Mouse (Mus musculus): ENCODE measurements at regions not wholly inside any gene's neighbourhood (a gene's known extent, or its start where the extent isn't known, plus 50 kb on each side); places are given as distances from the start of the nearest gene placed in this dataset.
"Not testable (repeated sequence)": the region's sequence is repeated elsewhere in the genome, so short reads cannot be mapped to it uniquely, and the experiment has no call there.

DNA sequence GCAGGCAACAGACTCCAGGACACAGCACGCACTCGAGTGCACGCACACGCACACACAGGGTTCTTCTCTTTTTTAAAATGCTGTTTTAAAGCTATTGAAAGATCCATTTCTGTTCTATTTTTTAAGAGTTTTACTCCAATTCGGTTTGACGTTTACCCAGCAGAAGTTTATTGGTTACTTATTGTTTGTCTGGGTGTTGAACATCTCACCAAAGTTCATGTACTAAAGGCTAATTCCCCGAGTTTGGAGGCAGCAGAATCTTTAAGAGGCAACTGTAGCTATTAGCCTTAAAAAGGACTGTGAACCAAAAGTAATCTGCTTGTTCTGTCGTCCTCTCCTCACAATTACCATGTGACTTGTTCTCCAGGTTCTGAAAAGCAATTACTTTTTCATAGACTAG is 263.0 kb upstream of the Nfia start:
- in situ Hi-C loops (cut with MboI, MseI), result no loop called here

DNA sequence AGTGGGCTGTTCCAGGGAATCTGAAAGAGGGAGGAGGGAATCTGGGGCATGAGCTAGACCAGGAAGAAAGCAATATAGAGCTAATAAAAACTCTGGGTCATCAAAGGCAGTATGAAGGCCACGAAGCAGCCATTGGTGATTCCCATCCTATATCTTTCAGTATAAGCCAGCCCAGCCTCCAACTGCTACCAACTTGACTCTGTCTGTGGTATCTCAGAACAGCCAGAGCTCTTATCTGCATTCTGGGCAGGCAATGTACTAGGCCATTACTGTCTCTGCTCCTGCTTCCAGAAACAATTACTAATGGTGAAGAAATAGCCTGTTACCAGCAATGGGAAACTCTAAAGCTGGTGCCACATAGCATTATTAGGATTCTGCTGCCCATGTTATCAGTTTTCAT is 266.8 kb upstream of the Nfia start:
- in situ Hi-C loops (cut with MboI, MseI), result no loop called here

DNA sequence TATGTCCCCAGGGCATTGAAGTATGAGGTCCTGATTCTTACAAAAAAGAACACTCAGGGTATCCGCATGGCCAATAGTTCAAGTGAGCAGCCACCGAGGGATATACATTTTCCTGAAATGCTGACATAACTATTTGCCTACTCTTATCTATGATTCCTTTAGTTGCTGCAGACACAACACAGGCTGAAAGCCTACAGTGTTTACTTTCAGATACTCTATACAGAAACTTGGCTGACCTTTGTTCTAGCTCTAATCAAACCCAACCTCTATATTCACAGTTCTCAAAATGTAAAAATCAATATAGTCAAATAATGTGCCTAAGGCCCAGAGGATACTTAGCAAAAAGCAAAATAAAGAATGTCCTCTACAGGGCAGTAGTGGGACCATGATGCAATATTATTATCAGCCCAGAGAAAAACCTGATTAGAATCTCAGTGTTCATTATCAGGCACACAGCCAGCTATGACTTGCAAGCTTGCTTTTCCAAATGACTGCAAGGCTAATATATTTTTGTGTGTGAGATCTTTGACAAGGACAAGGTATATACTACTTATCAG is 281.2 kb upstream of the Nfia start:
- in situ Hi-C loops (cut with MboI, MseI), result no loop called here

DNA sequence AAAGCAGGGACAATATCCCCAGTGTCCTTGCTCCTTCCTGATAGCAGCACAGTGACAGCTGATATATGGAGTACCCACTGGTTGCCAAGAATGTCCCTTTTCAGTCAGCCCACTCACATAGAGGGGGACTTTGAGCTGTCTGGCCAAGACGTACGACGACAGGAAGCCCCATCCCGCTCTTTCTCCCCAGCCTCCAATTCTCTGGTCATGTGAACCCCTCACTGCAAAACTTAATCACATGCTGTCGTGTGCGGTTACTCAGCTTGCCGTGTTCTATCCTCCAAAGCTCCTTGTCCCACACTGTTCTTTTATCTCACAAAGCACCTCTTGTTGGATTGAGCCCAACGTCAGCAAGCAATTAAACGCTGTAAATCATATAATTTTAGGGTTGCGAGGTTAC is 286.2 kb upstream of the Nfia start:
- in situ Hi-C loops (cut with MboI, MseI), result no loop called here

DNA sequence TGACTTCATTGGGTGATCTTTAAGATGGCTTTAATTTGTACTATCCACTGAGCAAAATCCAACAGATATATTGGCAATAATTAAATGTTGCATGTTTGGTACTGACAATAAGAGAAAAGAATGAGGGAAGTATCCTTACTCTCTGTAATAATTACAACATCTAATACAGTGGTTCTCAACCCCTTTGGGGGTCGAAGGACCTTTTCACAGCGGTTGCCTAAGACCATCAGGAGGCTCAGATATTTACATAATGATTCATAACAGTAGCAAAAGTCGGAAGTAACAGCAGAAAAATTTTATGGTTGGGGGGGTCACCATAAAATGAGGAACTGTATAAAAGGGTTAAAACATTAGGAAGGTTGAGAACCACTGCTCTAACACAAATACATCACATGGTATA is 287.3 kb upstream of the Nfia start:
- in situ Hi-C loops (cut with MboI, MseI), result no loop called here

DNA sequence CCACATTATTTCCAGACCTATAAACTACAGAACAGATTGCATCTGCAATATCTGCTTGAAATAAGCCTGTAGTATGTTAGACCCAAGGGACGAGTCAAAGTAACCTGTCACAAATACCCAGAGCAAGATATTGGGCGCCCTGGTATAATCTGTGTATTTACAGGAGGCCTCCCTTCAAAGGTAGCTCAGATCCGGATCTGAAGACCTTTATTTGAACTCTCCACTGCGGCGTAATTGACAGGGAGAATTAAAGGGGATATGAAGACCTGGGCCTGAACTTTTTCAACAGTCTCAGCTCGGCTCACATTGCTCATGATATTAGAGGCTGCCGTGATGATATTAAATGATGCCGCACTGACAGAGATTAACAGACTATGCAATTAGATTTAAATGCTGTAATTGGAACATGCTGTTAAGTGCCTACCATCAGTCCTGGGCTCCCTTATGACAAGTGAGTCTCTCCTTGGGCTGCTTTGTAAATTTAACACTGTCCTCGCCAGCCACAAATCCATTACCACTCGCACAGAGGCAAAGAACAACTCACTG is 289.8 kb upstream of the Nfia start:
- in situ Hi-C loops (cut with MboI, MseI), result no loop called here

DNA sequence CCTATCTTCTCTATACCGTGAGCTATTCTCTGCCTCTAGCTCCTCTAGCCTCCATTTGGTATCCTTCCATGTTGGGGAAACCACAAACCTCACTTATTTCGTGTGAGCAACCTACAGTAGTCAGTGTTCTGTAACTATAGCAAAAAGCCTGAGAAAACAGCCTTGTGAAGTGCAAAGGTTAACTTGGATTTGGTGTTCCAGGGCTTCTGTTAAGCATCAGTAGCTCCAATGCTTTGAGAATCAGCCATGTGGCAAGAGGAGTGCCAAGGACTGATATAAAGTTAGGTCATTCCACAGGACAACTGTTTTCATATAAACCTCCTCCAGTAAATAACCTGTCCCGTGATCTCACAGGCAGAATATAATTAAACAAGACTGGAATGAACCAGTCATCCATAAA is 290.7 kb upstream of the Nfia start:
- in situ Hi-C loops (cut with MboI, MseI), result no loop called here

DNA sequence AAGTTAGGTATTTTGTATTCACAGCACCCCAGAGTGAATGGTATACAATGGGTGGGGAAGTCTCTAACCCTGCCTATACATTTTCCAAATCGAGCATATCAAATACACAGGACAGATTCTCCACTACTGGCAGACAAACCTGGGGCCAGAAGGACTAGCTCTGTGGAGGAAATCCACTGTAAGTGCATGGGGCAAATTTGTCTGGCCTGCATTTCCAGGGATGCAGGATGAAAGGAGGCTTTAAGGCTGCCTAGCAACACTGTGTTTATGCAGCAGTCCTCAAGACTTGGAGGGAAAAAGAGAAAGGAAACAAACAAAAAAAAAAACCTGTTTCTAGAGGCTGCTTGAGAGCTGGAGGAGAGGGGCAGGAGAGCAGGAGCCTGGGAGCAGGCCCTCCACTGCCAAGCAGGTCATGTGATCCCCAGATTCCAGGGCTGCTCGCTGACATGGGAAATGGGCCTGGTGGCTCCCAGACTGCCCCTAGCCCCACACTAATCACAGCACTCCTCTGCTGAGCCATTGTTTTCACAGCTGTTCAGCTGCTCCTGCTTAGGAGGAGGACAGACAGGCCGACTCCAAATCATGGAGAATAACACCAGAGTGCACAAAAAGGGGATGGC is 293.7 kb upstream of the Gm10192 start:
- in situ Hi-C loops (cut with MboI, MseI), result no loop called here

DNA sequence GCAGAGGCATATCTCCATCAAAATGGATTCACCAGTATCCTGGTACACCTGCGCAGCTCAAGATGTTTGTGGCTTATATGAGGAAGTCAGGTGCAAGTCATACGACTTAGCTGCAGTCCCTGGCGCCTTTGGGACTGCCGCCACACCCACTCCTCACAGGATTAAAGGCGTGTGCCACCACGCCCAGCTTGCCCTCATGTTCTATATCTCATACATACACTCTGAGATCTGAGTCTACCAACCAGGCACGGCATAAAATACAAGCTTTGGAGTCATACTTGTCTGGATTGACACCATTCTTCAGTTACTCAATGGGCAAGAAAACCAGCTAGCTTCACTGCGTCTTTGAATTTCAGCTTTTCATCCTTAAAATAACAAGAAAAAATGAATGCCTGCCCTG is 290.5 kb upstream of the Gm10192 start:
- in situ Hi-C loops (cut with MboI, MseI), result not testable (repeated sequence)

DNA sequence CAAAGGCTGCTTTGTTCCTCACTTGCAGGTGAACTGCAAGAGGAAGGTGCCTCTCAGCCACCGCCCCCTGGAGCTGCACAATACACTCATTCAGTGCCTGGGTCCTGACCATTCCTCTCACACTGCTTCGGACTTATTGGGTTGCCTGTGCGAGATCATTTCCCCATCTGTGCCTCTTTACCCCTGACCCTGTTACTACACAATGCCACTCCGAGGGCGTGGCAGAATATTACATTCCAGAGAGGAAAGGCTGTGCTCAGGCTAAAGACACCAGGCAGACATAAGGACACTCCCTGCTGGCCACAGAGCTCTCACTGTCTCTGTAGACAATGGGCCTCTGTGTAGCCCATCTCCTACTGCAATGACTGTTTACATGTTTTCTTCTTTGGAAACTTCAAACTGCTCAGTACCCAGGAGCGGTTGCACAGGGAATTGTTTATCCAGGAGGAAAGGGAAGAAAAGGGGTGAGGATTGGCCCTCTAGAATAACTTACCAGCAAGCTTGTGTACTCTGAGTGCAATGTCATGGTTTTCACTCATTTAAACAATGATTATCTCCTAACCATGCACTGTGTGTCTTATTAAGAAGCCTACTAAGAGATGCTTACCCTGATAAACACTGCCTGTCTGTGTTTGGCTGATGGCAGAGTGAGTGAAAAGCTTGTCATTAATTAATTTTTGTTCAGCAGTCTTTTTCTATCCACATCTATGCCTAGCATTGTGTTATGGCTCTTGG is 283.1 kb upstream of the Gm10192 start:
- in situ Hi-C loops (cut with MboI, MseI), result no loop called here

DNA sequence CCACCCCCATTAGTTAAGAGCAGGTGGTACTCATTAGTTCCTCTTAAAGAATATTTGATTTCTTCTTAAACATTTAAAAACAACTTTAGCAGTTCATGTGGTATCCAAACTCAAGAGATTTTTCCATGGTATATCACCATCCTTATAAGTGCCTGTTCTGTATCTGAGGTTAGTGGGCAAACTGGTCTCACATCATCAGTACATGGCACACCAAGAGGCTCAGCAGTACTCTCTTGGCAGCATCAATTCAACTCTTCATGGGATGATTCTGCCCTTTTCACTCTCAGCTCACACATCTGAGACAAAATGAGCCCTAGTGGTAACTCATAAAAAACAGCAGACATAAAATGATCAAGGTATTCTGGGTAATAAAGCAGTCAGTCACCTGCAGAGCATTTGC is 282.6 kb upstream of the Gm10192 start:
- in situ Hi-C loops (cut with MboI, MseI), result no loop called here

DNA sequence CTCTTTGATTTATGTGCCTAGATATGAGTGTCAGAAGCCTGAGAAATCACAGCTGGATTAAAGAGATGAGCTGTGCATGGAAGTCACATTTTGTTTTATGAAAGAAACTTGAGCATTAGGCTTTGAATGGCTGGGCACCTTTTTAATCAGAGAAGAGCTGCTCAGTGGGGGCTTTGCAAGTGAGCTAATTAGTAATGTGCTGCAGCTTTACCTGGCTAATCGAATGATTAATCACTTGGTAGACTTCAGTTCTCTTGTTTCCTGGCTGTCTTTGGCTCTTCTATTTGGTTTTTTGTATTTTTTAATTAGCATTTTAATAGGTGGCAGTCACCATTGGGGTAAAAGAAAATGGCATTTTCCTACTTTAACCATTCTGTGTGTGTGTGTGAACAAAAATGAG is 278.2 kb upstream of the Gm10192 start:
- in situ Hi-C loops (cut with MboI, MseI), result no loop called here

DNA sequence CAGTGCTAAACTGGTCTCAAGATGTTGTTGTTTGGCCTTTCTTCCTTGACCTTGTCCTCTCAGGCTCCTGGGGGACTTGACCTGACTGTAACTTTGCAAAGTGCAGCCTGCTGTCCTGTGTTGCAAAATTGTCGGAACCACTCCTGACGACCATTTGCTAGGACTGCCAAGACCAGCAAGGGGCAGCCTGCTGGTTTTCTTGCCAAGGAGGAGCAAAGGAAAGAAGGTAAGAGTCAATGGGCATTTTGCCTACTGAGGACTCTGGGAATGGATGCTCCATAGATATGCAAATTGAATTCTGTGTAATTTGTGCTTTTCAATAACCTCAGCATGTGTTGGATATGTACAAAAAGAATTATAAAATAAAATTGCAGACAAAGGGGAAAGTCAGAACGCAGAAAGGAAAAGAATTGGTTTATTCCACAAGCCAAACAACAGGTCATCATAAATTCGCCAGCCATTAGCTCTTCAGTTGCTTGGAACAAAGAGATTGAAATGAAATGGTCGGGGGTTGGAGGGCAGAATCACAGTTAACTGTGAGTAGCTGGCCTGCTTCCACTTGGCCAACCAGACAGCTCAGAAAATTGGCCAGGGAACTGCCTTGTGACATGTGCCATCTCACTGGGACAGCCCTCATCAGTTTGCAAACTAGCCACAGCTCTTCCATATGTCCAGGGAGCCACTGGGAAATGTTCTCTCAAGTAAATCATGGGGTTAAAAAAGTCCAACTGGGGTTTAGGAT is 256.5 kb upstream of the Gm10192 start:
- in situ Hi-C loops (cut with MboI, MseI), result loop anchor here in 1 of 2 experiments (10.0 kb wide), 1 partner anchor 635 kb away; no protein-coding TSS in a partner anchor

DNA sequence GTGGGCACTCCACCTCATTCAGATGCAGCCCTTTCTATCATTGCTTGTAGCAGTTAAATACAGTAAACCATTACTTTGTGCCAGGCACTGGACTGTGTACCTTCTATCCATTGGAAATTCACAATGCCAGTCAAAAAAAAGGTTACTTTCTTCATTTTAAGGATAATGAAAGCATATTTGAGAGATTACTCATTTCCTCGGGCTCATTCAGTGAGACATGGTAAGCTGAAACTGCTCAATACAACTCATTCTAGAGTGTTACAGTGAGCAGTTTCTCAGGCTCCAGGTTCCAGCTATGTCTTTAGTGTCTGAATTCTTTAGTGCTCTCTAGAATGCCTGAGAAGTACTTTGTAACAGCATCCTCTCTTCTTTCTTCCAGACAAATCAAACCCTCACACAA is 249.7 kb upstream of the Gm10192 start:
- in situ Hi-C loops (cut with MboI, MseI), result no loop called here

DNA sequence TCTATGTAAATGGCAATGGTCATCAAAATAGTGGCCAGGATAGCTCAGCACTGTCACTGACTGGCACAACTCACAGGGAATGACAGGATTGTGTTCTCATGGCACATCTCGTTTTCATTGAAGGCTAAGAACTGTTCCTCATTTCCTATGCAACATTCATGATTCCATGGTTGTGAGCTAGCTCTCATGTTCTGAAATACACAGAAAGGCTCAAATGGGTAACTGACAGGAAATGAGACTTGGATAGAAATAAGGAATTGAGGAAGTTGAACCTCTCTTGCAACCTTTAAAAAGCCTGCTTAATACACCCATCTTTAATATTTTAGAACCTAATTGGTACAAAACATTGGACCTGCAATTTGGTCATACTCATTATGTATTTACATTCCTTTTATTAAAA is 249.1 kb upstream of the Gm10192 start:
- in situ Hi-C loops (cut with MboI, MseI), result no loop called here

DNA sequence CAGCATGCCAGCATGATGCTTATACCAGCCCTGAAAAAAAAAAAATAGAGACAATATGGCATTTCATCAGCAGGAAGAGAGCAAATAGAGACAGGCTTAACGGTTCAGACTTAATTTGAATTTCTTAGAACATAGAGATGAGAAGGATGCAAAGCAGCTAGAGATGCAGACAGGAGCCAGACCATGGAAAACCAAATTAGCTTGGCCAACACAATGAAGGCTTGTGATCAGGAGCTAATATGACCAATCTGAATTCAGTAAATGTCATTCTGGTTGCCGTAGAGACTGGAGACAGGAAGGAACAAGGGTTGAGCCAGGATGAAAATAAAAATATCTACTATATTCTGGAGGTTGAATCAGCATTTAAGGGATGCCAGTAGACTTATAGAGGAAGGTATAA is 248.3 kb upstream of the Gm10192 start:
- in situ Hi-C loops (cut with MboI, MseI), result no loop called here

DNA sequence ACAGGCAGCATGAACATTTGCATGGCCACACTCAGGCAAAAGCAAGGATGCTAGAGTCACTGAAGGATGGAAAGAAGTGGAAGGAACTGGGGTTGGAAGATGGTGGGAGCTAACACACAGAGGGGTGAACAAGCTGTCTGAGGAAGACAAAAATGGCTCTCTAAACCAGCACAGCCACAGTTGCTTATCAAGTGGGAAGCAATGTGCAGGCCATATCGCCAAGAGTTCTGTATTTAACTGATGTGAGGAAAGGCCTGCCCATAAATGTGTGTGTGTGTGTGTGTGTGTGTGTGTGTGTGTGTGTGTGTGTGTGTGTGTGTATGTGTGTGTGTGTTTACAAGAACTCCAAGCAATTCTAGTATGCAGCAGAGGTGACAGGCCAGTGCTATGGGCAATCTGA is 236.9 kb upstream of the Gm10192 start:
- in situ Hi-C loops (cut with MboI, MseI), result loop anchor here in 1 of 2 experiments (10.0 kb wide), 1 partner anchor 1975 kb away; no protein-coding TSS in a partner anchor

DNA sequence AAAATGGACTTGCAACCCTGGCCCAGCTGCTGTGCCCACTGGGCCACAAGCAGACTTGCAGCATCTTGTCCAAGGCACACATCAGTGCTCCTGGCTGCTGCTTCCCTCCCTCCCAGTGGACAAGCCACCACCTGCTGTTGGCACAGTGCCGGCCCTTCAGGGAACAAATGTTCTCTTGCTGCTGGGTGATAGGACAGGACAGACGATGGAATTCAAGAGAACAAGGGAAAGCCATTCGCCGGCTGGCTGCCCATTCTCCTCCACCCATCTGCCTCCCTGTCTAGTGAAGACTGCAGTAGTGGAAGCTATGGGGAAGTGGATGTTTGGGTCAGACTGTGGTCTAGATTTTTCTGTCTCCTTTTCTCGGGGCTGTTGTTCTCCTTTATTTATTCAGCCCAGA is 235.7 kb upstream of the Gm10192 start:
- in situ Hi-C loops (cut with MboI, MseI), result no loop called here

DNA sequence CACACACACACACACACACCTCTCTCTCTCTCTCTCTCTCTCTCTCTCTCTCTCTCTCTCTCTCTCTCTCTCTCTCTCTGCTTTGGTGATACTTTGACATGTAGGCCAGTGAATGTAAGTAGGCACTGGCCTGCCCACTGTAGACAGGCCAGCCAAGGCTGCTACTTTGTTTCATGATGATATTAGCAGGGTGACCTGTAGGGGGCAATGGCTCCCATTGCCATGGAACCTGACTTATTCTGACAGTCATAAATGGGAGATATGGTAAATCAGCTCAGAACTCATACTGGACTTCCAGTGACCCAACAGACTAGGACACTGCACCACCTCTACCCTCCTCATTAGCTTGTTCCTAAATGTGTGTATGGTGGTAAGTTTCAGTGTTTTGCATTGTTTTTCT is 235.0 kb upstream of the Gm10192 start:
- in situ Hi-C loops (cut with MboI, MseI), result no loop called here

DNA sequence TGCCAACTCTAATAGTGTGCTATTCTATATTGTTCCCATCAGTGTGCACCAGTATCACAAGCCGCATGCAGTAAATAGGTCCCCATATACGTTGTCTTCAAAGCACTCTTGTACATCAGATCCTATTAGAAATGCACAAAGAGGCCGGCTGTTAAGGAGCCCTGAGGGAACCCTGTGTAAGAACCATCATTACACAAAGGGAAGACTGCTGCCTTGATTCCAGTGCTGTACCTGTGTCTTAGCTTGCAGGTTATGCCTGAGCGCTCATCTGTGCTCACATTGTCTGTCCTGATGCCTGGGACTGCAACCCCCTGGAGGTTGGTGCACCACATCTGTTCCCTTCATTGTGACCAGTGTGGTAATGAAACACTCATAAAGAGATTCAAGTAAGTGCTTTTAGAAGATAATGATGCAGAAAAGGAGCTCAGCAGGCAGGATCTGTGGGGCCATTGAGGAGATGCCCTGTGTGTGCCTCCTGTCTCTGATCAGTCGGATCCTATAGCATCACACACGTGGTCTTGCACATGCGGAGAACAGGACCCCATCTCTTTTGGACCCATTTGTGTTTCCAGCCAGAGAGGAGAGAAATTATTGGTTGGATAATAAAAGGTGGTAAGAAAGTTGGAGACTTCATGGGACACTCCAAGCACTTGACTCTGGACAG is 225.8 kb upstream of the Gm10192 start:
- in situ Hi-C loops (cut with MboI, MseI), result loop anchor here in 1 of 2 experiments (10.0 kb wide), 1 partner anchor 1376 kb away; no protein-coding TSS in a partner anchor

DNA sequence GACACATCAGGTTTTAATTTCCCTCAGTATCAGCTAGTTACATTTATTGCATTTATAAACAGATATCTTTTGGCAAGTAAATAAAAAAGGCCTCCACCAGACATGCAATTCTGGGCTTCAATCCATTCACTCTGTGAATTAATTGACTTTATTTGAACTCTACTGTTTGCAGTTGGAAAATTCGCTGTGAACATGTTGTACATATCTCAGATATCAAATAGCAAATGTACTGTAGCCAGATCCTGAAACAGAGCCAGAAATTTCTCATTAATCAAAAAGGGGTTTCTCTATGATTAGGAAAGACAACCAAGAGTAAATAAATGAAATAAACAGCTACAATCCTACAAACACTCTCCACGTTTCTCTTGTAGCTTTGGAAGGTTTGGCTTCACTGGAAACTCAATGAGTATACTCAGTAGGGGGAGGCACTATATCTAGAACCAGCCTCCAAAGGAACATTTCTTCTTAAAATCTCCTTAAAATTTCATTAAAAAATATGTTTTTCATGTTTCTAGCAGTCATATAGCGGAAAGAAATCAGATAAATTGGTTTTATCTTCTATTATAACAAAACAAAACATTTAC is 211.8 kb upstream of the Gm10192 start:
- in situ Hi-C loops (cut with MboI, MseI), result loop anchor here in 1 of 2 experiments (10.0 kb wide), 1 partner anchor 1300 kb away; no protein-coding TSS in a partner anchor

Measured in T-helper 17 cell (primary cell).